Mouse (Mus musculus) urinary bladder, postnatal 4 days (tissue): Measurements from ENCODE around the gene Ufd1.
"Not testable (repeated sequence)": the region's sequence is repeated elsewhere in the genome, so short reads cannot be mapped to it uniquely, and the experiment has no call there.

Experiments used
- DNase-seq, 2 experiments: peaks; one replicate each; pipeline ENCODE4 v3.0.0; 2021 to 2022; ENCODE audit warnings: low spot score in 2 of 2

Gene Ufd1

GRCm38 (mm10) chr16:18809001-18809400 is 2.6 kb upstream of the Ufd1 start:
- no peak for DNase-seq

- DNase-seq = no peak
Measured at GRCm38 (mm10) chr16:18811032-18811431, 547 bp upstream of the Ufd1 start.

- no peak for DNase-seq
Measured at GRCm38 (mm10) chr16:18812385-18812910, 869 bp downstream of the Ufd1 start.

- DNase-seq = no peak
Measured at GRCm38 (mm10) chr16:18822356-18822755, 10.8 kb downstream of the Ufd1 start.

GRCm38 (mm10) chr16:18822925-18823324 is 11.3 kb downstream of the Ufd1 start:
- no peak for DNase-seq

- no peak for DNase-seq
Measured at GRCm38 (mm10) chr16:18828630-18829029, 17.1 kb downstream of the Ufd1 start.

- DNase-seq = no peak
Measured at GRCm38 (mm10) chr16:18829102-18829501, 17.5 kb downstream of the Ufd1 start.

GRCm38 (mm10) chr16:18833486-18833885 is 21.9 kb downstream of the Ufd1 start:
- no peak for DNase-seq

- DNase-seq = no peak
Measured at GRCm38 (mm10) chr16:18836073-18836467, 24.5 kb downstream of the Ufd1 start.

- DNase-seq = peak; percentile 83 to 93
Measured at GRCm38 (mm10) chr16:18836468-18837208, 25.1 kb downstream of the Ufd1 start, which contains the start of the genes 2510002D24Rik and Gm28539. Gene 2510002D24Rik (plus strand): TSS chr16:18836578. Gene Gm28539 (plus strand): TSS chr16:18836584.

- DNase-seq = no peak
Measured at GRCm38 (mm10) chr16:18838346-18838745, 26.8 kb downstream of the Ufd1 start.

- no peak for DNase-seq
Measured at GRCm38 (mm10) chr16:18846301-18846820, 34.8 kb downstream of the Ufd1 start.

GRCm38 (mm10) chr16:18849521-18850190 is 38.1 kb downstream of the Ufd1 start:
- not testable (repeated sequence) for DNase-seq

GRCm38 (mm10) chr16:18858551-18858950 is 47.0 kb downstream of the Ufd1 start:
- DNase-seq = no peak

GRCm38 (mm10) chr16:18860186-18860585 is 48.6 kb downstream of the Ufd1 start:
- no peak for DNase-seq

- DNase-seq = not testable (repeated sequence)
Measured at GRCm38 (mm10) chr16:18870495-18870894, 58.9 kb downstream of the Ufd1 start.

- DNase-seq = no peak
Measured at GRCm38 (mm10) chr16:18876091-18876441, 64.5 kb downstream of the Ufd1 start.

GRCm38 (mm10) chr16:18876442-18877308 is 65.1 kb downstream of the Ufd1 start, which contains the start of the genes Mrpl40 and Hira:
Gene Mrpl40 (minus strand): TSS chr16:18876862.
Gene Hira (plus strand): TSS chr16:18877037.
- DNase-seq = peak; percentile 94 to 95

GRCm38 (mm10) chr16:18877386-18878090 is 66.0 kb downstream of the Ufd1 start:
- DNase-seq = peak; percentile 41 to 61

- no peak for DNase-seq
Measured at GRCm38 (mm10) chr16:18878091-18878720, 66.6 kb downstream of the Ufd1 start.
